In the genomic region with DNA sequence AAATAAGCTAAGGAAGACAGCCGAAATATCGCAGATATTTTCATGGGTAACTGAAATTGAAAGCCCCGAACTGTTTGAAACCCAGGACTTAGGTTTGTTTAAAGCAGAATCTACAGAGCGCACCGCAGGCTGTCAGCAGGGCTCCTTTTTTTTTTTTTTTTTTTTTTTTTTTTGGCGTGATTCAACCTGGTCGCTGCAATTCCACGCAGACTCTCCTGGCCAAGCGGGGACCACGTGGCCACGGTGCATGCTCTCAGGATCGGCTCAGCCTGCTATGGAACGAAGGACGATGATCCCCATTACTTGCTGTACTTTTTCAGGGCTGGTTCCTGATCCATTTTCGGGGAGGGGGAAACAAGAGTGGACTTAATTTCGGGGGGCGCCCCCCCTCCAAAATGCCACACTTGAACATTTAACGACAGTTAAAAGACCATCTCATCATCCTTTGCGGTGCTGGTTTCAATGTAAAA, we compare ENCODE assay signal across 8 mouse cellular contexts. TPM values are rescaled to one million over a fixed set of nuclear protein-coding genes. Genes with fewer than 3 reads are reported as not detected.
A peak's percentile ranks its signal among the peaks of the same experiment; 100 is the strongest.
DNase-seq lines count a peak whose midpoint lies in the region.

No protein-coding gene starts in this region.

- 1% methylated on average over 19 of the region's 19 CpGs for WGBS in hindbrain, embryonic 10.5 days

- DNase-seq in heart, adult 18-20 months: peak; percentile 24 to 39
- no peak for DNase-seq in heart, adult 8-10 months (ENCODE audit: low spot score)
- peak; percentile 74 for DNase-seq in MN1 (ENCODE audit: low spot score)
- peak; percentile 52 for DNase-seq in embryo, embryonic 11 days
- DNase-seq in hindbrain, embryonic 10.5 days (ENCODE audit: low spot score): peak; percentile 33
- DNase-seq in liver: peak; percentile 50
- DNase-seq in neural tube, embryonic 10.5 days (ENCODE audit: extremely low spot score, low spot score): peak; percentile 46
- DNase-seq in T-cell, adult 2 months (ENCODE audit: low spot score): no peak

- H3K27ac ChIP-seq in hindbrain, embryonic 10.5 days: peak overlapping the region; percentile 96

- peak overlapping the region; percentile 85 for H3K4me3 ChIP-seq in hindbrain, embryonic 10.5 days

- peaks cover 25% of the 10 kb centered on the region for H3K27me3 ChIP-seq in hindbrain, embryonic 10.5 days (ENCODE audit: insufficient read depth, poor library complexity, severe bottlenecking)

- no peaks in the 10 kb centered on the region for H3K9me3 ChIP-seq in hindbrain, embryonic 10.5 days

- H3K36me3 ChIP-seq in hindbrain, embryonic 10.5 days: no peaks in the 10 kb centered on the region

- H3K4me1 ChIP-seq in hindbrain, embryonic 10.5 days (replicated peaks): peaks cover 50% of the 10 kb centered on the region

RNA-seq across cellular contexts. Expression of a gene that starts 1.4 kb away (rescaled TPM):
- total RNA-seq in heart, adult 18-20 months (2021): 1 to 10 TPM; 1.7 to 2.5 TPM
- total RNA-seq in heart, adult 8-10 months (2022): 1 to 10 TPM; 1.9 to 4.5 (median 3.4) TPM
- polyA plus RNA-seq in hindbrain, embryonic 10.5 days (2016; fragmentation: Nextera tagmentation; extraction: Ambion mirVana): 10.8 and 13.4 TPM in 2 replicates

RNA-seq across cellular contexts. Expression of a gene that starts 16.8 kb away (rescaled TPM):
- 1 to 10 TPM; 2.5 to 3.3 TPM for total RNA-seq in heart, adult 18-20 months (2021)
- total RNA-seq in heart, adult 8-10 months (2022): 1 to 10 TPM; 2.2 to 4.6 (median 2.5) TPM
- polyA plus RNA-seq in hindbrain, embryonic 10.5 days (2016; fragmentation: Nextera tagmentation; extraction: Ambion mirVana): 5.4 and 6.7 TPM in 2 replicates

RNA-seq across cellular contexts. Expression of a gene that starts 29.3 kb away (rescaled TPM):
- total RNA-seq in heart, adult 18-20 months (2021): 1 to 10 TPM; 2.0 to 2.6 TPM
- 1 to 10 TPM; 1.6 to 2.6 (median 2.0) TPM for total RNA-seq in heart, adult 8-10 months (2022)
- 27.9 and 37.9 TPM in 2 replicates for polyA plus RNA-seq in hindbrain, embryonic 10.5 days (2016; fragmentation: Nextera tagmentation; extraction: Ambion mirVana)

Comparison
In these comparisons a context has a peak if more than half of its experiments do, and no peak if none do; other contexts are left out.
1. DNase-seq: peak in heart, adult 18-20 months (2 of 2), MN1 (single experiment), embryo, embryonic 11 days (single experiment), hindbrain, embryonic 10.5 days (single experiment), liver (single experiment) and neural tube, embryonic 10.5 days (single experiment); none in heart, adult 8-10 months (single experiment) and T-cell, adult 2 months (single experiment).